In the genomic region with DNA sequence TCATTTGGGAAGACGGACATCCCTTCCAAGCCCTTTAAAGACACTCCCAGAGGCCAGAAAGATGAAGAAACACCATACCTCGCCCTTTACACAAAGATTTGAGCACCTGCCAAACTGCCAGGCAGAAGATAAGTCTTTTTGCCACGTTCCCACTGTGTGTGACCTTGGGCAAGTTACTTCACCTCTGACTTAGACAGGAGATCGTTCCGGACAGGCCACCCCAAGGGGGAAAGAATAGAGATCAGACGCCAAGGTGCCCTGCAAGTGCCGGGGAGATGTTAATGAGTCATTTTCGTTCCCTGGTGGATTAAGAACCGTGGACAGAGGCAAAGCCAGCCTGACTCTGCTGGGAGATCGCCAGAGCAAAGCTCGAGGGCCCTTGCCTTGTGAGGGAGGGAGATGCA, we compare ENCODE assay signal across 8 mouse cellular contexts. TPM values are rescaled to one million over a fixed set of nuclear protein-coding genes. Genes with fewer than 3 reads are reported as not detected.
DNase-seq lines count a peak whose midpoint lies in the region; ATAC-seq lines count a peak whose summit lies in the region.

No protein-coding gene starts in this region.

- peak overlapping the region; percentile 93 for H3K4me2 ChIP-seq in kidney, embryonic 14.5 days (replicated peaks; ENCODE audit: low read depth, low read length)

- H3K36me3 ChIP-seq in heart, embryonic 10.5 days: peaks cover 31% of the 10 kb centered on the region
- H3K36me3 ChIP-seq in kidney, embryonic 14.5 days (ENCODE audit: control insufficient read depth, insufficient read depth, low read length): peaks cover 14% of the 10 kb centered on the region

- peaks cover 20% of the 10 kb centered on the region for H3K27me3 ChIP-seq in heart, embryonic 10.5 days (ENCODE audit: insufficient read depth, poor library complexity, severe bottlenecking)
- no peaks in the 10 kb centered on the region for H3K27me3 ChIP-seq in kidney, embryonic 14.5 days (ENCODE audit: control insufficient read depth, insufficient read depth, low read length)

- H3K4me3 ChIP-seq in heart, embryonic 10.5 days: peak overlapping the region; percentile 83
- peak overlapping the region; percentile 66; the same call in 1 of the 2 replicates for H3K4me3 ChIP-seq in kidney, embryonic 14.5 days (ENCODE audit: low read length)

- DNase-seq in right cerebral cortex, postnatal 10 days (ENCODE audit: low spot score in 2 of 2): peak; percentile 53 to 56
- DNase-seq in right cerebral cortex, postnatal 36 days (ENCODE audit: low spot score in 2 of 2): no peak
- peak; percentile 64 for DNase-seq in embryo, embryonic 10 days (ENCODE audit: low spot score)
- DNase-seq in heart, embryonic 10.5 days (ENCODE audit: low spot score): no peak
- DNase-seq in lung, postnatal 4 days: peak; percentile 56 to 58
- no peak for DNase-seq in layer of hippocampus, adult 18-20 months (ENCODE audit: low spot score in 2 of 2)
- DNase-seq in frontal cortex, postnatal 10 days (ENCODE audit: low spot score in 2 of 2): no peak

- H3K27ac ChIP-seq in heart, embryonic 10.5 days: 0 out of 2 replicates have a peak overlapping the region, but pooled peaks have one; percentile 93
- H3K27ac ChIP-seq in kidney, embryonic 14.5 days (ENCODE audit: low read depth, low read length): no peak overlapping the region

- H3K4me1 ChIP-seq in heart, embryonic 10.5 days: peaks cover 51% of the 10 kb centered on the region
- peaks cover 25% of the 10 kb centered on the region for H3K4me1 ChIP-seq in kidney, embryonic 14.5 days (ENCODE audit: control insufficient read depth, insufficient read depth, low read length)

- no peaks in the 10 kb centered on the region for H3K9me3 ChIP-seq in heart, embryonic 10.5 days
- H3K9me3 ChIP-seq in kidney, embryonic 14.5 days (ENCODE audit: control insufficient read depth, low read length): no peaks in the 10 kb centered on the region

- no peak overlapping the region for H3K9ac ChIP-seq in kidney, embryonic 14.5 days (ENCODE audit: low read depth, low read length)

- ATAC-seq in kidney, embryonic 14.5 days (ENCODE audit: low FRiP score, low TSS enrichment): no peak

- WGBS in heart, embryonic 10.5 days: 1% methylated on average over 11 of the region's 11 CpGs
- WGBS in kidney, embryonic 14.5 days: 2% methylated on average over 11 of the region's 11 CpGs

RNA-seq across cellular contexts. Expression of a gene that starts 0.7 kb away (rescaled TPM):
- polyA plus RNA-seq in heart, embryonic 10.5 days (2016; fragmentation: Nextera tagmentation; extraction: Ambion mirVana): 7.6 and 8.4 TPM in 2 replicates
- 6.0 and 6.8 TPM in 2 replicates for polyA plus RNA-seq in kidney, embryonic 14.5 days (2014; fragmentation: Nextera tagmentation; extraction: Ambion mirVana)
- total RNA-seq in layer of hippocampus, adult 18-20 months (2021): 100 to 1,000 TPM in 1 of 2 experiments, 10 to 100 TPM in 1; 98.1 to 100 TPM

RNA-seq across cellular contexts. Expression of a gene that starts 35.7 kb away (rescaled TPM):
- polyA plus RNA-seq in heart, embryonic 10.5 days (2016; fragmentation: Nextera tagmentation; extraction: Ambion mirVana): 50.6 and 72.2 TPM in 2 replicates
- polyA plus RNA-seq in kidney, embryonic 14.5 days (2014; fragmentation: Nextera tagmentation; extraction: Ambion mirVana): 60.0 and 84.3 TPM in 2 replicates
- 100 to 1,000 TPM; 125 to 130 TPM for total RNA-seq in layer of hippocampus, adult 18-20 months (2021)

RNA-seq across cellular contexts. Expression of a gene that starts 36.9 kb away (rescaled TPM):
- 0.21 TPM in 1 of 2 replicates, not detected in the other for polyA plus RNA-seq in heart, embryonic 10.5 days (2016; fragmentation: Nextera tagmentation; extraction: Ambion mirVana)
- 0.07 TPM in 1 of 2 replicates, not detected in the other for polyA plus RNA-seq in kidney, embryonic 14.5 days (2014; fragmentation: Nextera tagmentation; extraction: Ambion mirVana)
- under 1 TPM in 1 of 2 experiments, not detected in 1; 0.12 TPM for total RNA-seq in layer of hippocampus, adult 18-20 months (2021)

Comparison
In these comparisons a context has a peak if more than half of its experiments do, and no peak if none do; other contexts are left out.
1. DNase-seq: peak in right cerebral cortex, postnatal 10 days (2 of 2), embryo, embryonic 10 days (single experiment) and lung, postnatal 4 days (2 of 2); none in right cerebral cortex, postnatal 36 days (0 of 2), heart, embryonic 10.5 days (single experiment), layer of hippocampus, adult 18-20 months (0 of 2) and frontal cortex, postnatal 10 days (0 of 2).